Mouse (Mus musculus) right cerebral cortex, postnatal 4 days (tissue): Measurements from ENCODE around the gene Pfdn4.
A peak's percentile ranks its signal among the peaks of the same experiment; 100 is the strongest.
"Not testable (repeated sequence)": the region's sequence is repeated elsewhere in the genome, so short reads cannot be mapped to it uniquely, and the experiment has no call there.

Experiments used
- DNase-seq: peaks from one replicate; pipeline ENCODE4 v3.0.0-alpha.2; 2022

Pfdn4 gene

GRCm38 (mm10) chr2:170496154-170496930 is at the start of gene Pfdn4:
Pfdn4 (plus strand) TSS chr2:170496428.
- DNase-seq, result peak; percentile 32

- DNase-seq, result no peak
Measured at GRCm38 (mm10) chr2:170446843-170447383, 49.3 kb upstream of the Pfdn4 start.

- no peak for DNase-seq
Measured at GRCm38 (mm10) chr2:170447651-170448050, 48.6 kb upstream of the Pfdn4 start.

DNA sequence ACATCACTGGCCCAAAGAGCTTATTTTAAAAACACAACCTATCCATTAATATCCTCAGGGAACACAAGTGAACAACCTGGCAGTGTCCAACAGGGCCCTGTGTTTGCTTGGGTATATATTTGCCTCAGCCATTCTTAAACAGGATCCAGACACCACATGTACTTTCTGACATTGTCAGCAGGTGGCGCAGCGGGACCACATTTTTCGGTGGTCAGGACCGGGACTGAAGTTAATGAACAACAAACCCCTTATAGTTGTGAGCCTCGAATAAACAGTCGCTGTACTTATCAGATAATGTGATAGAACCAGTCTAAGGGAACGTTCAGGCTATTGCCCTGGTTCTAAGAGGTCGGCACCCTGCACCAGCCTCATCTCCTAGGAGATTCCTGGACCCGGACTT is 45.3 kb upstream of the Pfdn4 start:
- DNase-seq, result peak; percentile 82

GRCm38 (mm10) chr2:170453809-170454208 is 42.4 kb upstream of the Pfdn4 start:
- not testable (repeated sequence) for DNase-seq

DNA sequence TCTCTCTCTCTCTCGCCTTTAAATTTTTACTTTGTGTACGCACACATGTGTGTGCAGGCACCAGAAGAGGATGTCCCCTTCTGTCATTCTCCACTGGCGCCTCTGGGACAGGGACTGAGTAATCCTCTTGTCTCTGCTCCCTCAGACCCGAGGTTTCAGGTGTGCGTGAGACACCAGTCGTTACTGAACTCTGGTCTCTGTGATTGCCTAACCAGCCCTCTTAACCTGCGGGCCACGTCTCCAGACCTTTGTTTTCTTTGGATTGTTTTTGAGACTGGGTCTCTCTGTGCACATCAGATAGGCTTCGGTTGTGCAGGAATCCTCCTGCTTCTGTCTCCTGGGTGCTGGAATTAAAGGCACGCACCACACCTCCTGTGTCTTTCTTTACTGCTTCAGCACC is 37.0 kb upstream of the Pfdn4 start:
- no peak for DNase-seq

GRCm38 (mm10) chr2:170459805-170460204 is 36.4 kb upstream of the Pfdn4 start:
- no peak for DNase-seq

DNA sequence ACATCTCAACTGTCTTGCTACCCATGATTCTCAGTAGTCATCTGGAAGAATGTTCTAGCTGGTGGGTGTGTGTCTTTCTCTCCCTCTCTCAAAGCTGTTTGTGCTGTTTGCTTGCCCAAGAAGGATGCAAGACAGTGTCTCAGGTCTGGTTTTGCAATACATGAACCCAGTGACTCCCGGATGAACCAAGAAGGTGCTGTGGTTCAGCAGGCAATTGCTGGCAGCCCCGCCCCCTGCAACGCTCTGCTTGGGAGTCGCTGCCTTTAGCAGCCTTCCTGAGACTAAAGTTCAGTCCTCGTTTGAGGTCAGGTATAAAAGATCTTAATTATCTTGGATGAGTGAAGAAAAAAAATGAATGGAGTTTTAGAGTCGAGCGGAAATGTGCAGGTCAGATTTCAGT is 34.6 kb upstream of the Pfdn4 start:
- DNase-seq, result no peak

- no peak for DNase-seq
Measured at GRCm38 (mm10) chr2:170464817-170465216, 31.4 kb upstream of the Pfdn4 start.

DNA sequence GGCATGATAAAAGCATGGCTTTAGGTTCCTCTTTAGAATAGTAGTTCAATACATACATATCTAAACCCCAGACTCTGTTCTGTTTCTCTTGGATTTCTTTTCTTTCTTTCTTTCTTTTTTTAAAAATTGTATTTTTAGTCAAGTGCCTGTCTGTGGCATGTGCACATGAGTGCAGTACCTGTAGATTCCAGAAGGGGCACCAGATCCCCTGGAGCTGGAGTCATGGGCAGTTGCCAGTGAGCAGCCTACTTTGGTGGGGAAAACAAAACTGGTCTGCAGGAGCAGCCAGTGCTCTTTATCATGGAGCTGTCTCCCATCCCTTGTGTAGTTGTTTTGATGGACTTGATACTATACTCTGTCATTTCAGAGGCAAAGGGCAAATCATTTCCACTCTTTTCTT is 28.2 kb upstream of the Pfdn4 start:
- peak; percentile 48 for DNase-seq

GRCm38 (mm10) chr2:170469616-170470308 is 26.5 kb upstream of the Pfdn4 start:
- DNase-seq, result peak; percentile 45

GRCm38 (mm10) chr2:170470591-170470990 is 25.6 kb upstream of the Pfdn4 start:
- no peak for DNase-seq

DNA sequence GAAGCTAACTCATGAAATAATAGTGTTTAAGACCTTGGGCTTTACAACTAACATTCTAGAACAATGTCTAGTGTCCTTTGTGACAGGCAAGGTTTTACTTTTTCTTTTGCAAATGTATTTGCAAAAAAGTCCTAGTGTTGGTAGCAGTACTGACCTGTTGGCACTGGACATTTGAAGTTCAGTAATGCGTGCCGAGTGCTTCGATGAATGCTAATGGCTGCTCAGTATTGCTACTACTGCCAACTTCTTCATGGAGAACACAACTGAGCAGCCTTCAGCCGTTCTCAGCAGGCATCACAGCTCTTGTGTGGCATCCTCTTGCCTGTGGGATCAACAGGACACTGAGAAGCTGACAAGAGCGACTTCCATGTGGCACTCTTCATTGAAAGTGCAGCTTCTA is 22.1 kb upstream of the Pfdn4 start:
- no peak for DNase-seq

DNA sequence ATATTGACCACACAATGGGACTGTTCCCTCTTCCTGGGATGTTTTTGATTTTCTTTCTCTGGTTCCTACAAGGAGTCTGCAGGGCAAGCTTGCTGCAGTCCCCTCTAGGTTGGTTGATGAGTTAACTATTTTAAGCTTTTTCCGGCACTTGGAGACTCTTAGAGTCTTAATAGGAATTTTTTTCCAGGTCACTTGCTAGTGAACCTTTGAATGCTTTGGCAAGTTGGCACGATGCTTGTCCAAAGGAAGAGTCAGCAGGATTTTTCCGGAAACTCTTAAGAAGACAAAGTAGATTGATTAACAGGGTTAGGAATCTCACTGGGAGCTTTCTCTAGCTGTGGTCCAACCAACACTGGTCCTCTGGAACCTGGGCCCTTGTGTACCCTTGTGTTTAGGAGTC is 21.1 kb upstream of the Pfdn4 start:
- no peak for DNase-seq

- peak; percentile 20 for DNase-seq
Measured at GRCm38 (mm10) chr2:170476215-170476614, 20.0 kb upstream of the Pfdn4 start.

- no peak for DNase-seq
Measured at GRCm38 (mm10) chr2:170476643-170477042, 19.6 kb upstream of the Pfdn4 start.

DNA sequence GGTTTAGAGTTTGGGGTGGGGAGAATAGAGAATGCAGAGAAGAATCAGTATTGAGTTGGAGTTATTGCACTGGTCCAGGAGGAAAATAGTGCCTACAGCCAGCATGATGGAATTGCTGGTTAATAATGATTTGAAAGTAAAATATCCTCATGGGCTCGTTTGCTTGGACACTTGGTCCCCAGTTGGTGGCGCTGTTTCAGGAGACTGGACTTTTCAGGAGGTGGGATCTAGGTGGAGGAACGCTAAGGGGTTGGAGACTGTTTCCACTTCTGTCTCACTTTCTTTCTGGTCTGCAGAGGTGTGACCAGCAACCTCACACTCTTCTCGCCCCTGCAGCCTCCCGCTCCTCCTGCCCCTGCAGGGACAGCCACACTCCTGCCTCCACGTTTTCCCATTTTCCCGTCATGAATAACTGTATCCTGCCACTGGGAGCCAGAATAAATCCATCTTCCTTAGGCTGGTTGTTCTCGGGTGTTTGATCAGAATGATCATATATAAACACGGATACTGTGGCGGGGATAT is 14.1 kb upstream of the Pfdn4 start:
- DNase-seq, result no peak

DNA sequence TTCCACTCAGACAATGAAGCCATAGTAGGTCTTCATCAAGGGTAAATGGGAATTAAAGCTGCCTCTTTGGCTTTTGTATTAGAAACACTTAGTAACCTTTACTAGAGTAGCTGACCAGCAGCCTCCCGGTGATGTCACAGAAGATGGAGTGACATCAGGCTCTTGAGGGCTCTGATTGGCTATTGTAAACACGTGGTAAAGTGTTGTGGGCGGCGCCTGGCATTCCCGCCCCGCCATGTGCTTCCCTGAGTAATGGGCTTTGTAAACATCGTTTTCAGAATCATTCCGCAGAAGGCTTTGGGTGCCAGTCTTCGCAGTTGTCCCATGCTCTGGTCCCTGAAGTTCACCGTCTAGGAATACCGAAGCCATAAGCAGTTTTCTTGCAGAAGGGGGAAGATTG is 12.3 kb upstream of the Pfdn4 start:
- DNase-seq, result no peak

DNA sequence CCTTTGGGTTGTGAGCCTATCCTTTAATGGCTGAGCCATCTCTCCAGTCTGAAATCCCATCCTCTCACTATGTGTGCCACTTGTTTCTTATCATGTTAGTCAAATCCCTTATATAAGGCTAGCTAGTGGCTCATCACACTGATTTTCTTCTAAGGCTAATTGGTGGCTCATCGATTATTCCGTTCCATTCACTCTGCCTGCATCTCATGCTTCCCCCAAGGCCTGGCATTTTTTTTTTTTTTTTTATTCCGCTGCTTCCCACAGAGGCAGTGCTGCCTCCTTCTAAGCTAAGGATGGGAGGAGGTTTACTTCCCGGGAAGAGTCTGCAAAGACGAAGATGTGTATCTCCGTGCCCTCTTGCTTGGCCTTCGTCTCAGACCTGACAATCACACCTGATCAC is 9.0 kb upstream of the Pfdn4 start:
- no peak for DNase-seq

DNA sequence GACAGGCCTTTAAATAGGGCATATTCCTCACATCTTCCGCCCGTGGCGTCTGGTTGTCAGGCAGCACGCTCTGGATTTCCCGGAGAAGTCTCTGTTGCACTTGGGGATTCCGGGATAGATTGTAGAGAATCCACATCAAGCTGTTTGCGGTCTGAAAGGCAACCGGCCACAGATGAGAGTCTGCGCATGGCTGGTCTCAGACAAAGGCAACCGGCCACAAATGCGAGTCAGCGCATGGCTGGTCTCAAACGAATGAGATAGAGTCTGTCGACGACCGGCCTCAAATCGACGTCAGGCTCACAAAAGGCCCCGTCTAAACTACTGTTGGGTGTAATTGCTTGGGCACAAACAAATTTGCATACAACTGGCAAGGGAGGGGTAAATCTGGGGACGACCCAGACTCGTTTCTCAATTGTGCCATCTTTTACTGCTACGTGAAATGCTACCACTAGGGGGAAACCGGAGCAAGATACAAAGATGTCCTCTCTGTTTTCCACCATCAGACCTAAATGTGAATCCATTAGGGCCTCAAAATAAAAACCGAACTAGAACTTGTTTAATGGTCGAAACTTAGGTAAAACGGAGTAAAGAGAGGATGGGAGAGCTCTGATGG is 8.2 kb upstream of the Pfdn4 start:
- no peak for DNase-seq

DNA sequence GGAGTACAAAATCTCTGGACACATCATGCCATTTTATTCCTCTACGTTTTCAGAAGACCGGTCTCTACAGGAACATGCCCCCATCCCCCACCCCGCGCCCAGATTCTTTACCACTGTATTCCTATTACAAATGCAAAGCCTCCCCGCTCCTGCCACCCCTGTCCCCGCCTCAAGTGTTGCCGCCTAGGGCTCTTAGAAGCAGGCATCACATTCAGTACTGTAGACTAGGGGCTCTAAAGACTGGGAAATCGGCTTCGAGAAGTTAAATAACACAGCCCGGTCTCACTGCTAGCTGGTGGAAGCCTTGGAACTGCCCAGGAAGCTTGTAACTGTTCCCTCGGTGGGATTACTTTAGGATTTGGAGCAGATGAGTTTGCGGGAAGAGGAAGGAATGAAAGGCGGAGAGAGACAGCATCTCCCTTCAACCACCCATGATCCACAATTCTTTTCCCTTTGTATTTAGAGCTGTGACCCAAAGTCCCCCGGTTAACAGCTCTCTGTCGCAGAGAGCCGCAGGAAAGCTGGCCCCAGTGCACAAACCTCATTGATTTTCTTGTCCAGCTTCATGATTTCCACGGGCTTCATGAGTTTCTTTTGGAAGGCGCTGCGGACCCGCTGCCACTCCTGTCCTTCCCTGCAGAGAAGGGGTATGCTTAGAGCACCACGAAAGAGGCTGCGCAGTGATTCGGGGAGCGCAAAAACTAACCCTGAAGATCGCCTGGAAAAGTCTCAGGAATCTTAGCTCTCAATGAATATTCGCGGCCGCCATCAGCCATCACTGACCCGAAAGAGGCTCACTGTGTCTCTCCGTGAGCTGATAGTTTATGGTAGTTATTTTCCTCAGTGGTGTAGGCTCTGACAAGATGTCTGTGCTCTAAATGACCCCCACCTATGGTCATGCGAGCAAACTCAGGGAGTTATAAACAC is 1.2 kb upstream of the Pfdn4 start:
- DNase-seq, result no peak

GRCm38 (mm10) chr2:170497091-170497566 is 901 bp downstream of the Pfdn4 start, which contains the start of gene Cyp24a1:
Cyp24a1 (minus strand) TSS chr2:170497145.
- no peak for DNase-seq
